In the genomic region with DNA sequence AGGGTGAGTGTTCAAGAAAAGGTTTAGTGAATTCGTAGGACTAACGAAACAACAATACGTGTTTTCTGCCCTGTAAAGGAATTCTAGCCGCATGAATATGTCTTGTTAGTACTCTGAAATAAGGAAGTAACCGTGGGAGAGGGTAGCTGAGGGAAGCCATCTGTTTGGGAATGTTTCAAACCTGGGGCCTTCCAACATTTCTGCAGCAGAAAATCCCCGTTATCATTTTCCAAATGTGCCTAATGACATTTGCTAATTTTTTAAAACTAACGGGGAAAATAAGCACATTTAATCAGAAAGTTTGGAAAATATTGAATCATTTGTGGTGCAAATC, we compare ENCODE assay signal across 8 mouse cellular contexts. TPM values are rescaled to one million over a fixed set of nuclear protein-coding genes. Genes with fewer than 3 reads are reported as not detected.
DNase-seq lines count a peak whose midpoint lies in the region; ATAC-seq and TF ChIP-seq lines count a peak whose summit lies in the region.

No protein-coding gene starts in this region.

- H3K4me3 ChIP-seq in heart, postnatal 0 days (ENCODE audit: low read depth, low read length): peak overlapping the region; percentile 87
- H3K4me3 ChIP-seq in bone marrow, adult 2 months (replicated peaks; ENCODE audit: control insufficient read depth, low read depth, low read length): peak overlapping the region; percentile 74
- peak overlapping the region; percentile 52 for H3K4me3 ChIP-seq in hindbrain, embryonic 12.5 days
- peak overlapping the region; percentile 64 for H3K4me3 ChIP-seq in midbrain, embryonic 10.5 days

- peak overlapping the region; percentile 85 for H3K9ac ChIP-seq in heart, postnatal 0 days (replicated peaks; ENCODE audit: low read depth, low read length)
- H3K9ac ChIP-seq in hindbrain, embryonic 12.5 days: peak overlapping the region; percentile 60

- H3K27ac ChIP-seq in heart, postnatal 0 days (ENCODE audit: low read depth): peak overlapping the region; percentile 93
- no peak overlapping the region for H3K27ac ChIP-seq in bone marrow, adult 2 months (ENCODE audit: control insufficient read depth, insufficient read depth, low read depth, low read length, poor library complexity)
- no peak overlapping the region for H3K27ac ChIP-seq in hindbrain, embryonic 12.5 days
- peak overlapping the region; percentile 87 for H3K27ac ChIP-seq in midbrain, embryonic 10.5 days (replicated peaks)

- under 1% methylated on average over 7 of the region's 7 CpGs for WGBS in heart, postnatal 0 days
- 2% methylated on average over 7 of the region's 7 CpGs for WGBS in bone marrow, adult 2 months
- 3% methylated on average over 7 of the region's 7 CpGs for WGBS in hindbrain, embryonic 12.5 days
- 3% methylated on average over 7 of the region's 7 CpGs for WGBS in midbrain, embryonic 10.5 days

- no peaks in the 10 kb centered on the region for H3K27me3 ChIP-seq in heart, postnatal 0 days (ENCODE audit: control insufficient read depth, insufficient read depth, low read length)
- no peaks in the 10 kb centered on the region for H3K27me3 ChIP-seq in hindbrain, embryonic 12.5 days
- no peaks in the 10 kb centered on the region for H3K27me3 ChIP-seq in midbrain, embryonic 10.5 days (ENCODE audit: low read depth, poor library complexity, severe bottlenecking)

- peaks cover 13% of the 10 kb centered on the region; the same call in 1 of the 2 replicates for H3K4me1 ChIP-seq in heart, postnatal 0 days (ENCODE audit: control insufficient read depth, insufficient read depth)
- H3K4me1 ChIP-seq in bone marrow, adult 2 months (ENCODE audit: control insufficient read depth, insufficient read depth, low read length): no peaks in the 10 kb centered on the region
- H3K4me1 ChIP-seq in hindbrain, embryonic 12.5 days: peaks cover 6% of the 10 kb centered on the region; the same call in 1 of the 2 replicates
- H3K4me1 ChIP-seq in midbrain, embryonic 10.5 days: peaks cover 12% of the 10 kb centered on the region

- peak overlapping the region; percentile 68 for H3K4me2 ChIP-seq in heart, postnatal 0 days (ENCODE audit: low read depth, low read length)
- peak overlapping the region; percentile 52 for H3K4me2 ChIP-seq in hindbrain, embryonic 12.5 days (replicated peaks)

- TF ChIP-seq CTCF in heart, postnatal 0 days (IDR thresholded peaks at IDR 0.05; ENCODE audit: low read depth): no peak
- TF ChIP-seq CTCF in bone marrow, adult 2 months (IDR thresholded peaks at IDR 0.05; ENCODE audit: control insufficient read depth, insufficient read depth, low read length): no peak

- no peaks in the 10 kb centered on the region for H3K9me3 ChIP-seq in heart, postnatal 0 days (replicated peaks; ENCODE audit: control insufficient read depth, low read length)
- H3K9me3 ChIP-seq in hindbrain, embryonic 12.5 days (replicated peaks): no peaks in the 10 kb centered on the region
- H3K9me3 ChIP-seq in midbrain, embryonic 10.5 days (replicated peaks): no peaks in the 10 kb centered on the region

- TF ChIP-seq EP300 in heart, postnatal 0 days (IDR thresholded peaks at IDR 0.05; ENCODE audit: low read depth): no peak

- no peak for TF ChIP-seq POLR2A in bone marrow, adult 2 months (IDR thresholded peaks at IDR 0.05; ENCODE audit: borderline replicate concordance, control insufficient read depth, low read depth, low read length)

- peak; percentile 74 for ATAC-seq in heart, postnatal 0 days (ENCODE audit: insufficient read depth, low read depth)
- peak; percentile 83 for ATAC-seq in hindbrain, embryonic 12.5 days (ENCODE audit: low FRiP score)

- peaks cover 5% of the 10 kb centered on the region; the same call in 1 of the 2 replicates for H3K36me3 ChIP-seq in heart, postnatal 0 days (replicated peaks; ENCODE audit: control insufficient read depth, insufficient read depth, low read length)
- no peaks in the 10 kb centered on the region for H3K36me3 ChIP-seq in hindbrain, embryonic 12.5 days
- peaks cover 12% of the 10 kb centered on the region; the same call in 1 of the 2 replicates for H3K36me3 ChIP-seq in midbrain, embryonic 10.5 days

- no peak for DNase-seq in heart, postnatal 0 days (ENCODE audit: low spot score)
- DNase-seq in heart, adult 11 months: no peak
- DNase-seq in midbrain, embryonic 10.5 days (ENCODE audit: low spot score): no peak
- DNase-seq in thymus, adult 18-20 months: no peak
- DNase-seq in cerebellum, adult 11-12 months: no peak
- DNase-seq in kidney, adult 11 months: no peak

RNA-seq across cellular contexts. Expression of a gene that starts 0.3 kb away (rescaled TPM):
- 5.6 and 24.4 TPM in 2 replicates for total RNA-seq in heart, postnatal 0 days (2014; rRNA removed; ENCODE audit: low replicate concordance)
- polyA plus RNA-seq in heart, postnatal 0 days (2015; fragmentation: Nextera tagmentation; extraction: Ambion mirVana): 119 and 129 TPM in 2 replicates
- 25.1 and 47.9 TPM in 2 replicates for polyA plus RNA-seq in bone marrow, adult 2 months (2011; ENCODE audit: insufficient read depth, insufficient read length, low replicate concordance, missing spikeins)
- polyA plus RNA-seq in hindbrain, embryonic 12.5 days (2016; fragmentation: Nextera tagmentation; extraction: Ambion mirVana): 80.6 and 88.6 TPM in 2 replicates
- polyA plus RNA-seq in midbrain, embryonic 10.5 days (2016; fragmentation: Nextera tagmentation; extraction: Ambion mirVana): 109 and 118 TPM in 2 replicates

RNA-seq across cellular contexts. Expression of a gene that starts 31.9 kb away (rescaled TPM):
- not detected in 2 replicates for total RNA-seq in heart, postnatal 0 days (2014; rRNA removed; ENCODE audit: low replicate concordance)
- 1.1 and 1.3 TPM in 2 replicates for polyA plus RNA-seq in heart, postnatal 0 days (2015; fragmentation: Nextera tagmentation; extraction: Ambion mirVana)
- 1.0 and 3.4 TPM in 2 replicates for polyA plus RNA-seq in bone marrow, adult 2 months (2011; ENCODE audit: insufficient read depth, insufficient read length, low replicate concordance, missing spikeins)
- 36.2 and 42.5 TPM in 2 replicates for polyA plus RNA-seq in hindbrain, embryonic 12.5 days (2016; fragmentation: Nextera tagmentation; extraction: Ambion mirVana)
- polyA plus RNA-seq in midbrain, embryonic 10.5 days (2016; fragmentation: Nextera tagmentation; extraction: Ambion mirVana): 9.3 and 17.2 TPM in 2 replicates

Comparison
In these comparisons a context has a peak if more than half of its experiments do, and no peak if none do; other contexts are left out.
1. H3K27ac ChIP-seq: peak in heart, postnatal 0 days (single experiment) and midbrain, embryonic 10.5 days (single experiment); none in bone marrow, adult 2 months (single experiment) and hindbrain, embryonic 12.5 days (single experiment).
2. Peak in every context shown above with its lines, with median percentiles within 50 percentile points of each other: H3K4me3 ChIP-seq.